Mouse (Mus musculus) megakaryocyte, embryonic 14.5 days (primary cell): ENCODE data around the gene Crb3. TPM values are rescaled to one million over a fixed set of nuclear protein-coding genes. Genes with fewer than 3 reads are reported as not detected.

ENCODE experiments used
- H3K27me3 ChIP-seq: replicated peaks from 2 replicates; pipeline ENCODE3; 2012; ENCODE audit warnings: inconsistent platforms
- H3K36me3 ChIP-seq: replicated peaks from 2 replicates; pipeline ENCODE3; 2012; ENCODE audit warnings: low read length, inconsistent platforms, mixed read lengths
- H3K4me1 ChIP-seq: 2 replicates; pipeline ENCODE4 v1.6.1; 2012; ENCODE audit warnings: inconsistent platforms
- H3K4me3 ChIP-seq: replicated peaks from 2 replicates; pipeline ENCODE3; 2012; ENCODE audit warnings: moderate library complexity, mild to moderate bottlenecking, inconsistent platforms
- H3K9me3 ChIP-seq: 2 replicates; pipeline ENCODE4 v1.6.1; 2012; ENCODE audit warnings: inconsistent platforms
- FLI1 ChIP-seq: IDR thresholded peaks from 2 replicates; pipeline ENCODE4 v1.6.1; 2012; ENCODE audit warnings: low read length, inconsistent platforms, mixed read lengths
- GATA1 ChIP-seq: IDR thresholded peaks from 3 replicates; pipeline ENCODE4 v1.6.1; 2012; ENCODE audit warnings: mixed read lengths, low read length, inconsistent platforms, borderline replicate concordance
- polyA plus RNA-seq: library from polyadenylated mRNA; stranded (reverse); fragments of >175 nt; gene quantifications from 2 replicates; pipeline ENCODE4 v1.2.3, GENCODE M21; 2012; ENCODE audit warnings: low replicate concordance; ENCODE audit not compliant: insufficient read depth

Gene Crb3
- polyA plus RNA-seq, 1 experiment: 0.11 TPM

GRCm38 (mm10) chr17:57082481-57082880 is 23.6 kb downstream of the Crb3 start:
- peaks cover 65% of the 10 kb centered on the region for H3K4me1 ChIP-seq
- TF ChIP-seq FLI1 (no peak), GATA1 (no peak)
- no peaks in the 10 kb centered on the region for H3K9me3 ChIP-seq
- H3K36me3 ChIP-seq: peaks cover 32% of the 10 kb centered on the region
- H3K4me3 ChIP-seq: no peak overlapping the region
- peaks cover 11% of the 10 kb centered on the region for H3K27me3 ChIP-seq

DNA sequence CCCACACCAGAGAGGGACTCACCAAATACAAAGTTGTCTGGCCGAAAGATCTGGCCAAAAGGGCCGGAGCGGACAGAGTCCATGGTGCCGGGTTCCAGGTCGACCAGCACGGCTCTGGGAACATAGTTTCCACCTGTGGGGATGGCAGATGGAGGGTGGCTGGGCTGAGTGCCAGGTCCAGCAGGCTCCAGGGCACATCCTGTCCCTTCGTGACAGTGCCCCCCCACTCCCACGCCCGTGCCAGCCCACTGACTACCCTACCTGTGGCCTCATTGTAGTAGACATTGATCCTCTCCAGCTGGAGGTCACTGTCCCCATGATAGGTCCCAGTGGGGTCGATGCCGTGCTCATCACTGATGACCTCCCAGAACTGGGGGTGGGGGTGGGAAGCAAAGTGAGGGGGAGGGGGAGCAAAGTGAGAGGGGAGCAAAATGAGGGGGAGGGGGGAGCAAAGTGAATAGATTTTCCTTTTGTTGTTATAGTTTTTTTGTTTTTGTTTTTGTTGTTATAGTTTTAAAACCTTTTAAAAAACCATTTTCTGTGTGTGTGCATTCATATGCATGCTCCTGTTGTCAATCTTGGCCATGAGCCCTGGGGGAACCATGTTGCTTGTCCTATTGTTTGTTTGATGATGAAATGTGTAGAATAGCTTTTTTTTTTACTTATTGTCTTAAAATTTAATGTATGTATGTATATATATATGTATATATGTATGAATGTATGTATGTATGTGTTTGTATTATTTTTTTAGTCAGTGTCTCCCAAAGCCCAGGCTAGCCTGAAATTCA is 27.3 kb downstream of the Crb3 start:
- Histone ChIP-seq H3K36me3 (peaks cover 17% of the 10 kb centered on the region), H3K4me1 (peaks cover 39% of the 10 kb centered on the region), H3K9me3 (no peaks in the 10 kb centered on the region), H3K27me3 (peaks cover 15% of the 10 kb centered on the region), H3K4me3 (no peak overlapping the region)
- TF ChIP-seq GATA1 (no peak), FLI1 (no peak)

DNA sequence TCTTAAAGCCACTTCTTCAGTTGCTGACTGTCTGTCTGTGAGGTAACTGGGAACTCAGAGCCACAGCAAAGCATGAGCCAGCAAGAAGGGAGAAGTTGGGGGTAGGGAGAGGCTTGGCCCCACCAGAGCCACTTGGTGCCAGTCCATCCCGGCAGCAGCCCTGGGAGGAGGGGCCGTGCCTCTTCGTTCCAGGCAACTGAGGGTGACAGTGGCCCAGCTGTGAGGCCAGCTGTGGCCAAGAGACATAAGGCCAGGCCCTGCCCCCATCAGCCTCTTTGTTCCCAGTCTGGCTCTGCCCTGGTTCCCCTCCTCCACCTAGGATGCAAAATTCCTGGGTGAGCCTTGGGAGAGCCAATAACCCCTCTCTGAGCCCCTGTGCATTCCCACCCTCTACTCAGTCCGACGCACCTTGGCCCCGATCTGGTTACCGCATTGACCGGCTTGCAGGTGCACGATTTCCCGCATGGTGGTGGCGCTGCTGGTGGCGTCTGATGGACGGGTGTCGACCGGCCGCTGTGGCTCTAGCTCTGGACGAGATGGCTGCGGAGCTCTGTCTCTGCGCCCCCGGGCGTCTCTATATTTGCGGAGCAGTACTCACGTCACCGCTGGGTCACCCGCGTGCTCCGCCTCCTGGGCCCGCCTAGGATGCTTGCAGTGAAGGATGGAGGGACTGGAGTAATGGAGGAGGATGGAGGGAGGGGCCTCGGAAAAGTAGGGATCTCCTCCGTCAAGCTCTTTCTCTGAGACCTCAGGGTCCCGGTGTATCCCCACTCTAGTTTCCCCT is 28.3 kb downstream of the Crb3 start, which contains the start of gene Tubb4a:
Gene Tubb4a (minus strand): TSS at position 734 of the 784 bp plus-strand sequence.
- H3K4me3 ChIP-seq: peak within 1 kb of the TSS; percentile 59
- H3K9me3 ChIP-seq: peaks cover under 1% of the 10 kb centered on the region; the same call in 1 of the 2 replicates
- TF ChIP-seq FLI1 (no peak), GATA1 (no peak)
- peaks cover 15% of the 10 kb centered on the region for H3K27me3 ChIP-seq
- H3K36me3 ChIP-seq: peaks cover 15% of the 10 kb centered on the region
- H3K4me1 ChIP-seq: peaks cover 36% of the 10 kb centered on the region

GRCm38 (mm10) chr17:57094222-57094621 is 35.3 kb downstream of the Crb3 start:
- Histone ChIP-seq H3K4me1 (peaks cover 63% of the 10 kb centered on the region), H3K4me3 (no peak overlapping the region), H3K36me3 (peaks cover 25% of the 10 kb centered on the region), H3K27me3 (no peaks in the 10 kb centered on the region), H3K9me3 (peaks cover 6% of the 10 kb centered on the region; the same call in 1 of the 2 replicates)
- TF ChIP-seq GATA1 (no peak), FLI1 (no peak)

- H3K36me3 ChIP-seq: peaks cover 41% of the 10 kb centered on the region
- H3K27me3 ChIP-seq: no peaks in the 10 kb centered on the region
- peak overlapping the region; percentile 90 for H3K4me3 ChIP-seq
- peaks cover 70% of the 10 kb centered on the region for H3K4me1 ChIP-seq
- peaks cover 6% of the 10 kb centered on the region; the same call in 1 of the 2 replicates for H3K9me3 ChIP-seq
- TF ChIP-seq FLI1: no peak
- no peak for TF ChIP-seq GATA1
Measured at GRCm38 (mm10) chr17:57095855-57096622, 37.1 kb downstream of the Crb3 start.

- peaks cover 70% of the 10 kb centered on the region for H3K4me1 ChIP-seq
- peaks cover 46% of the 10 kb centered on the region for H3K36me3 ChIP-seq
- H3K9me3 ChIP-seq: peaks cover 6% of the 10 kb centered on the region; the same call in 1 of the 2 replicates
- no peaks in the 10 kb centered on the region for H3K27me3 ChIP-seq
- peak overlapping the region; percentile 90 for H3K4me3 ChIP-seq
- TF ChIP-seq FLI1 (no peak), GATA1 (no peak)
Measured at GRCm38 (mm10) chr17:57096623-57096920, 37.7 kb downstream of the Crb3 start.

DNA sequence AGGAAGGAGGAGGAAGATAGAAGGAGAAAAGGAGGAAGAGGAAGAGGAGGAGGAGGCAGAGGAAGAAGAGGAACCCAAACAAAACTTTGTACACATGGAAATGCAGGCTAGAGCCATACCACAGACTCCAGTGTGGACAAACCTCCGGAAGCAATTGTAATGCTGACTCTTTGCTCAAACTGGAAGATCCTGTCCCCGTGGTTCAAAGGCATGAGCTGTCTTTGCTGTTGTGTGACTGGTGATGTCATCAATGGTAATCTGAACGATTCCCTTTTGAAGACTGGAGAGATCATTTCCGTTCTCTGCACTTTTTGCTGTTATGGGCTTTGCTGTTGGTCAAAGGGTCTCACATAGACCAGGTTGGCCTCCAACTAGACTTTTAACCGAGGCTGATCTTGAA is 39.4 kb downstream of the Crb3 start:
- peaks cover 52% of the 10 kb centered on the region for H3K36me3 ChIP-seq
- peaks cover 78% of the 10 kb centered on the region for H3K4me1 ChIP-seq
- TF ChIP-seq GATA1 (no peak), FLI1 (no peak)
- H3K27me3 ChIP-seq: no peaks in the 10 kb centered on the region
- H3K4me3 ChIP-seq: no peak overlapping the region
- H3K9me3 ChIP-seq: peaks cover 3% of the 10 kb centered on the region; the same call in 1 of the 2 replicates

GRCm38 (mm10) chr17:57099629-57100325 is 40.9 kb downstream of the Crb3 start:
- TF ChIP-seq GATA1 (no peak), FLI1 (no peak; the same call in 1 of the 2 replicates)

GRCm38 (mm10) chr17:57102276-57102675 is 43.4 kb downstream of the Crb3 start:
- Histone ChIP-seq H3K9me3 (no peaks in the 10 kb centered on the region), H3K27me3 (no peaks in the 10 kb centered on the region), H3K4me3 (no peak overlapping the region), H3K4me1 (peaks cover 89% of the 10 kb centered on the region), H3K36me3 (peaks cover 66% of the 10 kb centered on the region)
- no peak for TF ChIP-seq GATA1
- TF ChIP-seq FLI1: no peak

More at GRCm38 (mm10) chr17:57099629-57100325, 40.9 kb downstream of the Crb3 start:
- H3K36me3 ChIP-seq: peaks cover 54% of the 10 kb centered on the region
- peaks cover 88% of the 10 kb centered on the region for H3K4me1 ChIP-seq
- H3K4me3 ChIP-seq: peak overlapping the region; percentile 29
- no peaks in the 10 kb centered on the region for H3K9me3 ChIP-seq
- no peaks in the 10 kb centered on the region for H3K27me3 ChIP-seq
